Mouse (Mus musculus) intestine, postnatal 0 days (tissue): ENCODE results near the gene Ankrd40. TPM values are rescaled to one million over a fixed set of nuclear protein-coding genes. Genes with fewer than 3 reads are reported as not detected.

Experiments
- ATAC-seq: fragments of 200-750 bp; cut with Nextera tagmentation; 2 replicates; pipeline ENCODE4 v1.8.0; 2017; ENCODE audit warnings: mild to moderate bottlenecking, moderate TSS enrichment, moderate library complexity
- H3K27ac ChIP-seq: fragments of 300-500 bp; sonication (generic); 2 replicates; pipeline ENCODE4 v1.5.1; 2014; ENCODE audit warnings: mild to moderate bottlenecking, low read depth, low read length, moderate library complexity
- H3K27me3 ChIP-seq: fragments of 300-500 bp; sonication (generic); replicated peaks from 2 replicates; pipeline ENCODE4 v1.6.1; 2014; ENCODE audit warnings: low read length, mixed read lengths; ENCODE audit not compliant: control insufficient read depth, insufficient read depth
- H3K36me3 ChIP-seq: fragments of 300-500 bp; sonication (generic); 2 replicates; pipeline ENCODE4 v1.6.1; 2014; ENCODE audit warnings: mild to moderate bottlenecking, moderate library complexity; ENCODE audit not compliant: control insufficient read depth, insufficient read depth
- H3K4me1 ChIP-seq: fragments of 300-500 bp; sonication (generic); replicated peaks from 2 replicates; pipeline ENCODE4 v1.6.1; 2014; ENCODE audit warnings: antibody characterized with exemption, low read length, mixed read lengths; ENCODE audit not compliant: control insufficient read depth, insufficient read depth
- H3K4me2 ChIP-seq: fragments of 300-500 bp; sonication (generic); replicated peaks from 2 replicates; pipeline ENCODE4 v1.6.1; 2014; ENCODE audit warnings: low read depth, mild to moderate bottlenecking, moderate library complexity
- H3K4me3 ChIP-seq: fragments of 300-500 bp; sonication (generic); 2 replicates; pipeline ENCODE4 v1.5.1; 2014; ENCODE audit warnings: low read depth, low read length
- H3K9ac ChIP-seq: fragments of 300-500 bp; sonication (generic); 2 replicates; pipeline ENCODE4 v1.6.1; 2014; ENCODE audit warnings: mild to moderate bottlenecking, low read depth, low read length
- H3K9me3 ChIP-seq: fragments of 300-500 bp; sonication (generic); 2 replicates; pipeline ENCODE4 v1.6.1; 2016; ENCODE audit warnings: mixed run types; ENCODE audit not compliant: control insufficient read depth
- CTCF ChIP-seq: sonication (generic); IDR thresholded peaks from 2 replicates; pipeline ENCODE4 v1.5.1; 2016; ENCODE audit warnings: low read depth, mild to moderate bottlenecking, control low read depth, antibody characterized with exemption, moderate library complexity
- WGBS: fragments of 180-500 bp; shearing (Covaris S2); extraction: QIAGEN DNeasy Blood & Tissue Kit; methylation state at CpG from one replicate; pipeline ENCODE4 v1.1.7; 2014; 5-methylcytosine and 5-hydroxymethylcytosine counted together
- polyA plus RNA-seq: library from polyadenylated mRNA; unstranded; fragments of >200 nt; fragmentation: Nextera tagmentation; extraction: Ambion mirVana; gene quantifications from 2 replicates; pipeline ENCODE4 v1.2.1, GENCODE M21; 2015

Gene Ankrd40
- polyA plus RNA-seq, 1 experiment from 2014 or later = 18.0 TPM

GRCm38 (mm10) chr11:94374276-94374948, 46.6 kb downstream of the Ankrd40 start:
- H3K27ac ChIP-seq = no peak overlapping the region
- peaks cover 7% of the 10 kb centered on the region; the same call in 1 of the 2 replicates for H3K27me3 ChIP-seq
- H3K36me3 ChIP-seq = no peaks in the 10 kb centered on the region
- no peaks in the 10 kb centered on the region for H3K9me3 ChIP-seq
- TF ChIP-seq CTCF = no peak
- H3K4me1 ChIP-seq = 0 out of 2 replicates have a peak, but pooled peaks cover 7% of the 10 kb centered on the region
- no peak overlapping the region for H3K9ac ChIP-seq
- no peak overlapping the region for H3K4me2 ChIP-seq
- WGBS = 85% methylated on average over 13 of the region's 13 CpGs
- H3K4me3 ChIP-seq = no peak overlapping the region
- ATAC-seq = no peak

- no peak overlapping the region for H3K4me3 ChIP-seq
- H3K4me2 ChIP-seq = no peak overlapping the region
- 0 out of 2 replicates have a peak, but pooled peaks cover 5% of the 10 kb centered on the region for H3K27me3 ChIP-seq
- H3K9me3 ChIP-seq = no peaks in the 10 kb centered on the region
- no peak overlapping the region for H3K9ac ChIP-seq
- no peak for ATAC-seq
- H3K4me1 ChIP-seq = no peaks in the 10 kb centered on the region
- WGBS = 52% methylated on average over 2 of the region's 2 CpGs
- H3K36me3 ChIP-seq = no peaks in the 10 kb centered on the region
- no peak overlapping the region for H3K27ac ChIP-seq
- TF ChIP-seq CTCF = no peak
These were observed 51.3 kb downstream of the Ankrd40 start for GRCm38 (mm10) chr11:94379061-94379460.

GRCm38 (mm10) chr11:94379736-94380135, 51.9 kb downstream of the Ankrd40 start:
- no peaks in the 10 kb centered on the region for H3K36me3 ChIP-seq
- no peak overlapping the region for H3K9ac ChIP-seq
- no peak for ATAC-seq
- 67% methylated on average over 8 of the region's 8 CpGs for WGBS
- H3K27me3 ChIP-seq = 0 out of 2 replicates have a peak, but pooled peaks cover 5% of the 10 kb centered on the region
- no peaks in the 10 kb centered on the region for H3K9me3 ChIP-seq
- no peak overlapping the region for H3K4me2 ChIP-seq
- no peak for TF ChIP-seq CTCF
- no peaks in the 10 kb centered on the region for H3K4me1 ChIP-seq
- no peak overlapping the region for H3K4me3 ChIP-seq
- no peak overlapping the region for H3K27ac ChIP-seq

GRCm38 (mm10) chr11:94385977-94386771, 58.4 kb downstream of the Ankrd40 start:
- H3K4me1 ChIP-seq = peaks cover 12% of the 10 kb centered on the region
- 23% methylated on average over 12 of the region's 12 CpGs for WGBS
- TF ChIP-seq CTCF = 0 out of 2 replicates have a peak, but pooled peaks have one; percentile 27
- no peaks in the 10 kb centered on the region for H3K36me3 ChIP-seq
- H3K9ac ChIP-seq = no peak overlapping the region
- no peaks in the 10 kb centered on the region for H3K9me3 ChIP-seq
- H3K27ac ChIP-seq = no peak overlapping the region
- H3K4me2 ChIP-seq = peak overlapping the region; percentile 37; the same call in 1 of the 2 replicates
- H3K27me3 ChIP-seq = 0 out of 2 replicates have a peak, but pooled peaks cover 2% of the 10 kb centered on the region
- no peak overlapping the region for H3K4me3 ChIP-seq
- ATAC-seq = no peak

GRCm38 (mm10) chr11:94387756-94388155, 60.0 kb downstream of the Ankrd40 start:
- no peak overlapping the region for H3K4me2 ChIP-seq
- 84% methylated on average over 4 of the region's 4 CpGs for WGBS
- ATAC-seq = no peak
- no peaks in the 10 kb centered on the region for H3K36me3 ChIP-seq
- H3K4me3 ChIP-seq = no peak overlapping the region
- H3K27ac ChIP-seq = no peak overlapping the region
- H3K27me3 ChIP-seq = no peaks in the 10 kb centered on the region
- TF ChIP-seq CTCF = no peak
- peaks cover 12% of the 10 kb centered on the region for H3K4me1 ChIP-seq
- no peak overlapping the region for H3K9ac ChIP-seq
- H3K9me3 ChIP-seq = no peaks in the 10 kb centered on the region

GRCm38 (mm10) chr11:94389021-94389420, 61.2 kb downstream of the Ankrd40 start:
- no peaks in the 10 kb centered on the region for H3K36me3 ChIP-seq
- TF ChIP-seq CTCF = no peak
- peaks cover 12% of the 10 kb centered on the region for H3K4me1 ChIP-seq
- H3K27me3 ChIP-seq = no peaks in the 10 kb centered on the region
- H3K27ac ChIP-seq = no peak overlapping the region
- H3K9me3 ChIP-seq = no peaks in the 10 kb centered on the region
- H3K9ac ChIP-seq = no peak overlapping the region
- no peak for ATAC-seq
- H3K4me3 ChIP-seq = no peak overlapping the region
- no peak overlapping the region for H3K4me2 ChIP-seq
- 83% methylated on average over 4 of the region's 4 CpGs for WGBS
